Mouse (Mus musculus) neutrophil, adult 5-6 weeks (primary cell): ENCODE measurements around the gene Ephb1. TPM values are rescaled to one million over a fixed set of nuclear protein-coding genes. Genes with fewer than 3 reads are reported as not detected.

Experiments used
- ATAC-seq: fragments of 151-379, 151-347 bp; 2 replicates; pipeline ENCODE4 v1.8.0; 2017; ENCODE audit warnings: mild to moderate bottlenecking, moderate TSS enrichment; ENCODE audit not compliant: insufficient number of reproducible peaks, poor library complexity, low FRiP score, severe bottlenecking; ENCODE audit errors: extremely low read depth
- total RNA-seq: library from RNA; stranded (forward); fragments of 200-1000 nt; gene quantifications from 2 replicates; pipeline ENCODE4 v1.2.3, GENCODE M21; 2017

Gene Ephb1
- total RNA-seq, 1 experiment from 2014 or later: not detected

DNA sequence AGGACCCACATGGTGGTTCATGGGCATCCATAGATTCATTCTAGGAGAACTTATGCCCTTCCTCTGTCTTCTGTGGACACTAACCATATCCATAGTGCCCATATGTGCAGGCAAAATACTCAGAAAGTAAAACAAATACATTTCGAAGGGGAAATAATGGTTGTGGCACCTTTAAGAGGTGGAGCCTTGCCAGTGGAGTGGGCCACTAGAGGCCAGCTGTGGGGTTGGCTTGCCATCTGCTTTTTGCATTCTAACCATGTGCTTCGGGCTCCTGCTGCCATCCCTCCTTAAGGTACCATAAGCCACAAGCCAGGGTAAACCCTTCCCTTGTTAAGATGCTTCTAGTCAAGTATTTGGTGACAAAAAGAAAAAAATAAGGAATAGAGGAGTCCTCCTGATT lies 373.3 kb downstream of the Ephb1 start:
- no peak for ATAC-seq

DNA sequence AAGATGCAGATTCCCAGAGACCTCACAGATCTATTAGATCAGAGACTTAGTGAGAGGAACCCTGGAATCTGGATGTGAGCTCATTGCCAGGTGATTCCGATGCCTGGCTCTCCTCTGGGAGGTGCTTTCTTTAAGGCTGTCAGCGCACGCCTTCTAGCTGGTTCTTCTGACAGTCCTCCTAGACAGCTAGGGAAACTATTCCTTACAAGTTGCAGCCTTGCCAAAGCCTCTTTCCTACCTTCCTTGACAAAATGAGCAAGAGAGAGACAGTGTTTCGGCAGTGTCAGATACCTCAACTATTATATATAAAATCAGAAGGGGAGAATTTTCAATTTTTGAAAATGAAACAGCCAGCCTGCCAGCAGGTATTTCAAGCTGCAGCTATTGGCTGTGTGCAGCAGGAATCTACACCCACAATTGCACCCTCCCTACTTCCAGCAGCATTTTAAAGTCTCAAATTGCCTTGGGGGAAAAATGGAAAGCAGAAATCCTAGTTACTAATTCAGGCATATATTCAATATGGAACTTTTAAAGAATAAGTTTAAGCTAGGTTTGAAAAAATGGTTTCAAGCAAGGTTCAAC lies 377.5 kb downstream of the Ephb1 start:
- no peak for ATAC-seq

DNA sequence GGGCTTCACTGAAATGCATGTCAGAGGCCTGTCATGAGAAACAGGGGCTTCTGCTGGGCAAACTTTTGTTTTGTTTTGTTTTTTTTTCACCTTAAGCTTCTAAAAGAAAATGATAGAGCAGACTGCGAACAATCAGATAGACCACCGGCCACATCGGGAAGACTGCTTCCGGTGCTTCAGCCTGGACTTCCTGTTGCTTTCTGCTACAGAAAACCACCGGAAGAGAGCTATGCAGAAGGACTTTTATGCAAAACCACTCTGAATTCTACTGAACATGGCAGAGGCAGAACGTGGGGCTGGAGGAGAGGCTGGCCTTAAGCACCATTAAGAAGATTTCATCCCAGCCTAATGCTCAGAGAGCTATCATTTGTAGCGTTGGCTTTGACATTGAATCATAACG lies 382.2 kb downstream of the Ephb1 start:
- no peak for ATAC-seq

GRCm38 (mm10) chr9:101971806-101972205 lies 382.7 kb downstream of the Ephb1 start:
- no peak for ATAC-seq

DNA sequence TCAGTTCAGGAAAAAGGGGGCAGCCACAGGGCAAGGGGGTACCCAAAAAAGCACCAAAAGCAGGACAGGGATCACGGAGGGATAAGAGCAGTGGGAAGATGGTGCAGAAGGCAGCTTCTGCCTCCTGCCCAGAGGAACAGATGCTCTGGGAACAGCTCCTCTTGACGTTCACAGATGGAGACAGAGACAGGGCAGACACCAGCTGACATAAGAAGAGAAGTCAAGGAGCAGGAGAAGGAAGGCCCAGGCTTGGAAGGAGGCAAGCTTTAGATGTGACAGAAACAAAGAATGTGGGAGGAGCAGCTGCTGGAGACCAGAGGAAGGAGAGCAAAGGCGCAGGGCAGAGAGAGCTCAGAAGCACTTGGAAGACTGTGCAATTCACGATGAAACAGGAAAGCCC lies 398.3 kb downstream of the Ephb1 start:
- ATAC-seq: no peak

- ATAC-seq: no peak
Measured at GRCm38 (mm10) chr9:101954529-101954928, 400.0 kb downstream of the Ephb1 start.

DNA sequence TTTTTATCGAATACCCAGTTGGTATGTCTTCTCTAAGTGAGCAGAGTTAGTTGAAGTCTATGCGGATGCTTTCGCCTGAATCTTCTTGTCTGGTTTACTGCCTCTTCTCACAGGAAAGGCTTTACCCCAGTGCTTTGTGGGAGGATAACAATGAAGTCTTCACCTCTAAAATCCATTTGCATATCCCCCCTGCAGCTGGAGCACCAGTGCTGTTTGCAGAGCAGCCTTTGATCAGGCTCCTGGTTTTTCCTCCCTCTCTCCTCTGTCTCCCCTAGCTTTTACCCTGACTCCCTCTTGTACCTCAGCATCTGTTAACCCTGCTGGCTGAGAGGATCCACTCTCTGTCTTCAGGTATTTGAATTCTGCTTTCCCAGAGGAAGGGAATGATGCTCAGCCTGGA lies 404.4 kb downstream of the Ephb1 start:
- no peak for ATAC-seq

- ATAC-seq: no peak
Measured at GRCm38 (mm10) chr9:101945814-101946213, 408.7 kb downstream of the Ephb1 start.

DNA sequence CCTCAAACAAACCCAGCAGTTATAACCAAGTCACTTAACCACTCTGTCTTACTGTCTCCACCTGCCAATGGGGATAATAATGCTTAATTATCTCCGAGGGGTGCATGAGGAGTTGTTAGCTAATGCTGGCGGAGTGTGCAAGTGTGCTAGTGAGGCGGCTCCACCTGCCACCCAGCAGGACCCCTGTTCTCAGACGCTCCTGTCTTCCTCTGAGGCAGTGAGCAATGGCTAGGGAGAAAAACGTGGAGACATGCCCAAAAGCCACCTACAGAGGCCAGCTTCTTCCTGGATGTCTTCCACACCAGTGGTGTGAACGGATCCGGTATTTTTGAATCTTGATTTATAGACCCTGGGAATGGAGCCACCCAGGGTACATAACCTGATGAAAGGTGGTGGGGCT lies 409.2 kb downstream of the Ephb1 start:
- ATAC-seq: no peak

DNA sequence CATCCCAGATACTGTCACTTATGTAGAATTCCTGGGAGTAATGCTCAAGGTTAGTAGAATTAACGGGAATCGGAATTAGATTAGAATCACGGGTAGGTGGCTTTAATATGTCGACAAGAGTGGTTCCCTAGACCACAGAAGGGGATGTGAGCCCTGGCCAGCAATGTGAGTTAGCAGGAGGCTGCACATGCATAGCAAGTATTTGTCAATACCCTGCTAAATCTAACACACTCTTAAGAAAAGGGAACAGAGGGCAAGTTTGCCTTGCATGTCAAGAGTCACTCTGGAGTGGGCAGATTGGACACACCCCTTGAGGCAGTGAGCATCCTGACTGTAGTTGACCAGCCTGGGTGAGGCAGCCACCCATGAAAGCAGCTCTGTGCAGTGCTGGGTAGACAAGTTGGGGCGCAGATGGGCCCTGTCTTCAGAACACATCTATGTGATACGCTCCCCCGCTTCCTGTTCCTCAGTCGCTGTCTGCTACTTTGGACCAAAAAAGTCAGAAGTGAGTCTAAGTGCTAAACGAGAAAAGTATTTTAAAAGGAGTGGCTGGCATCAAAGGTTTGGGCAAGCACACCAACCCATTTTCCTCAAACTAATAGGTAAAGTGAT lies 412.3 kb downstream of the Ephb1 start:
- ATAC-seq: no peak

DNA sequence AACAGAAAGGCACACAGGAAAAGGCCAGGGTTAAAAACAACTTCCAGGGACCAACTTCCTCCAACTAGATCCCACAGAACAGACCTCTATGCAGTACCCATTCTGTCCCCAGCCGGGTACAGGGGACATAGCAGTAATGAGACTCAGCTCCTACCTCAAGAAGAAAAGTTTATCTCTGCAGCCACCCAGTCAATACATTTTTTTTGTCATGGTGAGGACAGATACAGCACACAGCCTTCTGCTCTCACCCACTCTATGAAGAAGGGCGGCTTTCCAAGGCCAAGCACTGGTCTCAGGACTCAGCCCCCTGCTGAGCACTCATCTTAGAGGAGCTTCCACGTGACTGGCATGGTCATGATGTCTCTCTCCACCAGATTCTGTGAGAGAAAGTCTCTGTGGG lies 414.3 kb downstream of the Ephb1 start:
- no peak for ATAC-seq

DNA sequence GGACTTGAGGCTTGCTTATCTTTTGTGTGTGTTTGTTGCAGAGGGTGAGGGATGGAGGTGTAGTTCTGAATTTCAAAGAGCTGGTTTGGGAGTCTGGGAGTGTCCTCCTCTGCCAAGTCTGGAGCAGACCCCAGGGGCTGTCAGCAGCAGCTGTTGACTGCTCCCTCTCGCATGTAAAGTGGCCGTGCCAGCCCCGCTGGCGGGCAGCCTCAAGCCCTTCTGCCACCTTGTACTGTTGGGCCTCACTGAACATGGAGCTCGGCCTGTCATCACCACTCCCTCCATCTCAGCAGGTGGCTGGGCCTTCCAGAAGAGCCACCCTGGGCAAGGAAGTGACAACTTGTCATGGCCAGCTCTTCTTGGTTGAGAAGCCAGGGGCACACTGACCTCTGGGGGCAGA lies 415.5 kb downstream of the Ephb1 start:
- no peak for ATAC-seq

DNA sequence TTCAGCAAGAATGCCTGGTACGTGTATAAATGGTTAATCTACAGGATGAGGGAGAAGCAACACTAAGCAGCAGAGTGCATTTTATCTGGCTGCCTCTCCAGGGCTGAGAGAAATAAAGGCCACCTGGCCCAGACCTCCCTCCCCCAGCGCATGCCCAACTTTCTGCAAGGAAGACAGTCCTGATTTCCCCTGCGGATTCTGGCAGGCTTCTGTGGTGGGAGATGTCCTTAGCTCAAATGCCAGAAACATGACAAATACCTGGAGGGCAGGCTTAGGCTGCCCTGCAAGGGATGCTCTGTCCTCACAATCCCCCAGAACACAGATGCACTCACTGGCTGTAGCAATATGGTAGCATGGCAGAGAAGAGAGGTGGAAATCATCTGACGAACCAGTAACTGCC lies 416.4 kb downstream of the Ephb1 start:
- ATAC-seq: no peak

DNA sequence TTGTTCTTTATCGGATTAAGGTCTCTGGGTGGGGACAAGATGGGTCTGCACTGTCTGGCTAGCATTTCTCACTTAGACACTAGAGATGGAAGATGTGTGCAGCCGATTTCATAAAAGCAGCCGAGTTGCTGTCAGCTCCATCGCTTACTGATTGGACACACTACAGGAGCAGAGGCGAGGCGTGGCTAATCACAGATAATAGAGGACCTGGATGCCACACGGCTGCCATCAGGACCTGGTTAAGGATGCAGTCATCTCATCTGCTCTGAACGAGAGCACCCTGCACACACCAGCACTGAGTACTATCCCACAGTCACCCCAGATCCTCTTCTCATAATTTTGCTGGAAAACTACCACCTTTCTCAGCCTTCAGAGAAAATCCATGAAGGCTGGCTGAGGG lies 419.6 kb downstream of the Ephb1 start:
- ATAC-seq: no peak

- ATAC-seq: no peak
Measured at GRCm38 (mm10) chr9:101933946-101934573, 420.4 kb downstream of the Ephb1 start.

DNA sequence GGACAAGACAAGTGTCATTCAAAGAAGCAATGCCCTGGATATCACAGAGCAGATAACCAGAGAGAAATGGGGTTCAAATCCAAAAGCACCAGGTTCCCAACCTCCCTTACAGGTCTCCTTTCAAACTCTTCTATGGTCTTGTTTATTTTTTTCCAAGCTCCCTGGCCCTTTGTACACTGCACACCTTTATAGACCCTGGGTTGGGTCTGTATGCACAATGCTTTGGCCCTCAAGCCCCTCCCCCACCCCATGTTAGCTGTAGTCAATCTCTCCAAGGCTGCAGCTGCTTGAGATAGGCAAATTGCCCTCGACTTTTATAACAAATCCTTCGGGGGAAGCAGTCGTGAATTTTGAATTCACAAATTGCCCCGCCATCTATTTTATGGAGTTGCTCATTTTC lies 429.7 kb downstream of the Ephb1 start:
- no peak for ATAC-seq

DNA sequence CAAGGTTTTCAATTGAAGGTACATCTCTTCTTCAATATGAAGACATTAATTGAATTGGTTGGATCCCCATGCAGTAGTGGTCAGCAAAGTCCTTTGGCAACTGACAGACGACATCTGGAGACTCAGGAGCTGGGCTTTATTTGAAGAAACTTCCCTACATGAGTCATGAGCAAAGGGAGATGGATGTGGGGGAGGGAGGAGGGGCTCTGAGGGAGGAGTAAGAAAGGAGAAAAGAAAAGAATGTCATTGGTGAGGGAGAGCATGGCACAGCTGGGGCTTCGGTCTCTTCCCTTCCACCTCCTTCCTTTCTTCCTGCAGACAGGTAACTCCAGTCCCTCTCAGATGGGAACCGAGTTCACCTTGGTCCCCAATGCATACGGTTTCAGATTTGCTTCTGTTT lies 431.6 kb downstream of the Ephb1 start:
- ATAC-seq: no peak

GRCm38 (mm10) chr9:101919324-101919723 lies 435.2 kb downstream of the Ephb1 start:
- ATAC-seq: no peak

GRCm38 (mm10) chr9:101918771-101919170 lies 435.7 kb downstream of the Ephb1 start:
- no peak for ATAC-seq

- no peak for ATAC-seq
Measured at GRCm38 (mm10) chr9:101915082-101915481, 439.4 kb downstream of the Ephb1 start.
